Mouse (Mus musculus) embryonic fibroblast, embryonic 13.5 days (primary cell): ENCODE measurements at regions not wholly inside any gene's neighbourhood (a gene's known extent, or its start where the extent isn't known, plus 50 kb on each side); places are given as distances from the start of the nearest gene placed in this dataset.

Experiments
- H3K27ac ChIP-seq: 2 replicates; pipeline ENCODE4 v1.5.1; 2012; ENCODE audit warnings: low read length, control low read depth, inconsistent platforms; ENCODE audit not compliant: insufficient read depth
- H3K4me1 ChIP-seq: 2 replicates; pipeline ENCODE4 v1.6.1; 2011; ENCODE audit warnings: low read length; ENCODE audit not compliant: control insufficient read depth, insufficient read depth
- H3K4me3 ChIP-seq: 2 replicates; pipeline ENCODE4 v1.5.1; 2011; ENCODE audit warnings: mild to moderate bottlenecking, control low read depth, low read length; ENCODE audit not compliant: insufficient read depth
- CTCF ChIP-seq: IDR thresholded peaks from 2 replicates; pipeline ENCODE4 v1.5.1; 2011; ENCODE audit warnings: mild to moderate bottlenecking, control low read depth, low read length, moderate library complexity, borderline replicate concordance; ENCODE audit not compliant: insufficient read depth
- POLR2A ChIP-seq: IDR thresholded peaks from 2 replicates; pipeline ENCODE4 v1.6.1; 2011; ENCODE audit warnings: low read depth, mild to moderate bottlenecking, control low read depth, low read length, moderate library complexity

GRCm38 (mm10) chr4:124057607-124058006, 139.8 kb upstream of the 4930535I16Rik start:
- Histone ChIP-seq H3K27ac (no peak overlapping the region), H3K4me1 (no peaks in the 10 kb centered on the region), H3K4me3 (no peak overlapping the region)
- TF ChIP-seq POLR2A (no peak), CTCF (no peak)

- no peak overlapping the region for H3K4me3 ChIP-seq
- no peak for TF ChIP-seq POLR2A
- TF ChIP-seq CTCF = no peak
- no peak overlapping the region for H3K27ac ChIP-seq
- H3K4me1 ChIP-seq = no peaks in the 10 kb centered on the region
These were observed 136.5 kb upstream of the 4930535I16Rik start for GRCm38 (mm10) chr4:124054240-124054760.

GRCm38 (mm10) chr4:124053340-124054038, 135.7 kb upstream of the 4930535I16Rik start:
- no peak overlapping the region for H3K27ac ChIP-seq
- H3K4me3 ChIP-seq = no peak overlapping the region
- no peak for TF ChIP-seq CTCF
- no peak for TF ChIP-seq POLR2A
- no peaks in the 10 kb centered on the region for H3K4me1 ChIP-seq

- no peak for TF ChIP-seq POLR2A
- no peak for TF ChIP-seq CTCF
- no peaks in the 10 kb centered on the region for H3K4me1 ChIP-seq
- H3K27ac ChIP-seq = no peak overlapping the region
- no peak overlapping the region for H3K4me3 ChIP-seq
These were observed 134.6 kb upstream of the 4930535I16Rik start for GRCm38 (mm10) chr4:124052387-124052786.

- TF ChIP-seq CTCF = no peak
- TF ChIP-seq POLR2A = no peak
- Histone ChIP-seq H3K4me3 (no peak overlapping the region), H3K4me1 (no peaks in the 10 kb centered on the region), H3K27ac (no peak overlapping the region)
These were observed 130.6 kb upstream of the 4930535I16Rik start for GRCm38 (mm10) chr4:124048348-124048831.

GRCm38 (mm10) chr4:124047898-124048297, 130.1 kb upstream of the 4930535I16Rik start:
- Histone ChIP-seq H3K4me1 (no peaks in the 10 kb centered on the region), H3K4me3 (no peak overlapping the region), H3K27ac (no peak overlapping the region)
- TF ChIP-seq POLR2A = no peak

- TF ChIP-seq POLR2A (no peak), CTCF (no peak)
- Histone ChIP-seq H3K27ac (no peak overlapping the region), H3K4me3 (no peak overlapping the region), H3K4me1 (no peaks in the 10 kb centered on the region)
These were observed 118.7 kb upstream of the 4930535I16Rik start for GRCm38 (mm10) chr4:124036483-124036882.

GRCm38 (mm10) chr4:124035657-124036061, 117.8 kb upstream of the 4930535I16Rik start:
- TF ChIP-seq CTCF = no peak
- no peak for TF ChIP-seq POLR2A
- H3K4me1 ChIP-seq = no peaks in the 10 kb centered on the region
- no peak overlapping the region for H3K27ac ChIP-seq
- H3K4me3 ChIP-seq = no peak overlapping the region

- Histone ChIP-seq H3K4me3 (no peak overlapping the region), H3K4me1 (no peaks in the 10 kb centered on the region), H3K27ac (no peak overlapping the region)
- TF ChIP-seq CTCF = no peak
- no peak for TF ChIP-seq POLR2A
These were observed 117.4 kb upstream of the 4930535I16Rik start for GRCm38 (mm10) chr4:124035192-124035591.

GRCm38 (mm10) chr4:124028061-124028460, 110.2 kb upstream of the 4930535I16Rik start:
- TF ChIP-seq CTCF = no peak
- H3K27ac ChIP-seq = no peak overlapping the region
- no peaks in the 10 kb centered on the region for H3K4me1 ChIP-seq
- no peak overlapping the region for H3K4me3 ChIP-seq
